Mouse (Mus musculus): Measurements from ENCODE around the gene Adam15. TPM values are rescaled to one million over a fixed set of nuclear protein-coding genes. Genes with fewer than 3 reads are reported as not detected.

The Adam15 gene
- polyA plus RNA-seq, 1 experiment from 2014 or later, result 33.9 TPM

DNA sequence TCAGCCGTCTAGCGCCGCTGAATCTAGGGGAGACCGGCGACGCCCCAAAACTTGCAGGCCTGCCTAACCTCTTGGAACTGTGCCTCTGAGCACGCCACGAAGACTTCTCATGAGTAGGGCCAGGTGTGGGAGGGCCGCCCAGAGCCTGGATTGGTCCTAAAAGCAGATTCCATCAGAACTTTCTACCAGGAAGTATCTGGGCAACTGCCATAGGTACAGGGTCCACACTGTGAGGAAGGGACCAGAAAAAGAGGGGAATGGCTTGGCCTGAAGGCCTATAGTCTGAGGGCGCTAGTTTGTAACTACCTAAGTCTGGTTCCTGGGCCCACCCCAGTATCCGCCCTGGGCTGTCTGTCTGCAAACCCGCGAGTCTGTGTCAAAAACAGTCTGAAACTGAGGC lies 18.2 kb downstream of the Adam15 start:
- Histone ChIP-seq H3K36me3 (ENCODE audit: control insufficient read depth, insufficient read depth) (peaks cover 23% of the 10 kb centered on the region), H3K27me3 (replicated peaks; ENCODE audit: control insufficient read depth, insufficient read depth, low read length) (no peaks in the 10 kb centered on the region), H3K4me1 (replicated peaks; ENCODE audit: control insufficient read depth, insufficient read depth, low read length) (no peaks in the 10 kb centered on the region), H3K27ac (ENCODE audit: low read depth, low read length) (no peak overlapping the region), H3K4me2 (replicated peaks; ENCODE audit: low read depth) (no peak overlapping the region), H3K4me3 (ENCODE audit: low read depth, low read length) (no peak overlapping the region), H3K9me3 (ENCODE audit: control insufficient read depth) (no peaks in the 10 kb centered on the region), H3K9ac (ENCODE audit: low read depth, low read length) (no peak overlapping the region)
- ATAC-seq, result peak; percentile 69
- no peak for TF ChIP-seq CTCF (IDR thresholded peaks at IDR 0.05; ENCODE audit: low read depth)
- 54% methylated on average over 13 of the region's 13 CpGs for WGBS

DNA sequence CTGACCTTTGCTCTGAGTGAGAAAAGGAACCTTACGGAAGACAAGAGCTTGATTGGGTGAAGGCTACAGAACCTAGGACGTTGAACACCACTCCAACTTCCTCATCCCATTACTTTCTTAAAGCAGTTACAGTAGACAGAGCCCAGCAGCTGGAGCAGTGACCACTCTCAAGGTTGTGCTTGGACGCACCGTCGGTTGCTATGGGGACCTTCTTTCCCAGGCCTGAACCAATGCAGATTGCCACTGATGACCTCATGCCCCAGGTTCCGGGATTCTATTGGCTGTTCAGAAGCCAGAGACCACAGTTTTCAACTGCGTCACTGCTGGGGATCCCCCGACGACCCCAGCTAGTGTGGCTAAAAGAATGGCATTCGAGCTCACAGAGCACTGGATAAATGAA lies 18.8 kb downstream of the Adam15 start:
- no peak for ATAC-seq
- TF ChIP-seq CTCF (IDR thresholded peaks at IDR 0.05; ENCODE audit: low read depth), result no peak
- Histone ChIP-seq H3K36me3 (ENCODE audit: control insufficient read depth, insufficient read depth) (peaks cover 23% of the 10 kb centered on the region), H3K4me1 (replicated peaks; ENCODE audit: control insufficient read depth, insufficient read depth, low read length) (no peaks in the 10 kb centered on the region), H3K4me3 (ENCODE audit: low read depth, low read length) (no peak overlapping the region), H3K27me3 (replicated peaks; ENCODE audit: control insufficient read depth, insufficient read depth, low read length) (no peaks in the 10 kb centered on the region), H3K9me3 (ENCODE audit: control insufficient read depth) (no peaks in the 10 kb centered on the region), H3K4me2 (replicated peaks; ENCODE audit: low read depth) (no peak overlapping the region), H3K9ac (ENCODE audit: low read depth, low read length) (no peak overlapping the region), H3K27ac (ENCODE audit: low read depth, low read length) (no peak overlapping the region)
- WGBS, result 29% methylated on average over 10 of the region's 10 CpGs

DNA sequence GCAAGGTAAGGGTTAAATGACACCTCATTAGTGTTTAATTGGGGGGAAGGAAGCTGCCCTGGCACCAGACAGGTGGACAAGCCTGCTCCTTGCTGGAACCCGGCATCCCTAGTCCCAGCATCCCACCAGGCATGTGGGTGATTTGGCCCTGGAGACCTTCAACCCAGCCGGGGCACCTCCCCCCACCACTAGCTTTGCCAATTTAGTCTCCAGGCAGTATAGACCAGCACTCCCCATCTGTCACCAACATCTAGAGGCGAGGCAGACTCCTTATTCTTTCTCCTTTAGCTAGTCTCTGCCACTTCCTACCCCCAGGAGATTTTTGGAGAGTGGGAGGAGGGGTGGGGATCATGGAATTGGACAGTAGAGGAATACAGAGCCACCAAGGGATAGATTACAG lies 19.4 kb downstream of the Adam15 start:
- H3K36me3 ChIP-seq (ENCODE audit: control insufficient read depth, insufficient read depth), result peaks cover 23% of the 10 kb centered on the region
- no peak for ATAC-seq
- no peak overlapping the region for H3K9ac ChIP-seq (ENCODE audit: low read depth, low read length)
- no peak overlapping the region for H3K4me2 ChIP-seq (replicated peaks; ENCODE audit: low read depth)
- H3K9me3 ChIP-seq (ENCODE audit: control insufficient read depth), result no peaks in the 10 kb centered on the region
- H3K27ac ChIP-seq (ENCODE audit: low read depth, low read length), result no peak overlapping the region
- H3K4me1 ChIP-seq (replicated peaks; ENCODE audit: control insufficient read depth, insufficient read depth, low read length), result no peaks in the 10 kb centered on the region
- TF ChIP-seq CTCF (IDR thresholded peaks at IDR 0.05; ENCODE audit: low read depth), result no peak
- no peak overlapping the region for H3K4me3 ChIP-seq (ENCODE audit: low read depth, low read length)
- WGBS, result 71% methylated on average over 3 of the region's 3 CpGs
- H3K27me3 ChIP-seq (replicated peaks; ENCODE audit: control insufficient read depth, insufficient read depth, low read length), result no peaks in the 10 kb centered on the region

DNA sequence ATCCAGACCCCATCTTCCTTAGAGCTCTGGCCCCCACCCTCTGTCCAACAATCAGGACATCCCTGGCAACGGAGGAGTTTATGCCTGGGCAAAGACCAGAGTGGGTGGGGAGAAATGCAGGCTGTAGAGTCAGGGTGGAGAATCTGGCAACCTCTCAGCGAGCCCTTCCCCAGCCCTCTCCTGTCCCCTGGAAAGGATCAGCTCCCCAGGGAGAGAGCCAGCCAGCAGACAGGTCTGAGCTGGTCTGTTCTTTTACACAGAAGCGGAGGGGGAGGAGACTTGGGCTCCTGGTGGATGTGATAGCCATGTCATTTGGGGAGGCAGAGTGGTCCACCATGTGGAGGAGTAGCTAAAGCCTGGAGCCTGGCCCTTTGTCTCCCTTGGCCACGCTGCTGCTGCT lies 21.2 kb downstream of the Adam15 start:
- 14% methylated on average over 4 of the region's 4 CpGs for WGBS
- H3K9ac ChIP-seq (ENCODE audit: low read depth, low read length), result no peak overlapping the region
- peaks cover 5% of the 10 kb centered on the region for H3K36me3 ChIP-seq (ENCODE audit: control insufficient read depth, insufficient read depth)
- no peak for TF ChIP-seq CTCF (IDR thresholded peaks at IDR 0.05; ENCODE audit: low read depth)
- no peak overlapping the region for H3K4me3 ChIP-seq (ENCODE audit: low read depth, low read length)
- no peak overlapping the region for H3K27ac ChIP-seq (ENCODE audit: low read depth, low read length)
- H3K4me1 ChIP-seq (replicated peaks; ENCODE audit: control insufficient read depth, insufficient read depth, low read length), result no peaks in the 10 kb centered on the region
- no peak overlapping the region for H3K4me2 ChIP-seq (replicated peaks; ENCODE audit: low read depth)
- H3K9me3 ChIP-seq (ENCODE audit: control insufficient read depth), result no peaks in the 10 kb centered on the region
- no peak for ATAC-seq
- H3K27me3 ChIP-seq (replicated peaks; ENCODE audit: control insufficient read depth, insufficient read depth, low read length), result no peaks in the 10 kb centered on the region

DNA sequence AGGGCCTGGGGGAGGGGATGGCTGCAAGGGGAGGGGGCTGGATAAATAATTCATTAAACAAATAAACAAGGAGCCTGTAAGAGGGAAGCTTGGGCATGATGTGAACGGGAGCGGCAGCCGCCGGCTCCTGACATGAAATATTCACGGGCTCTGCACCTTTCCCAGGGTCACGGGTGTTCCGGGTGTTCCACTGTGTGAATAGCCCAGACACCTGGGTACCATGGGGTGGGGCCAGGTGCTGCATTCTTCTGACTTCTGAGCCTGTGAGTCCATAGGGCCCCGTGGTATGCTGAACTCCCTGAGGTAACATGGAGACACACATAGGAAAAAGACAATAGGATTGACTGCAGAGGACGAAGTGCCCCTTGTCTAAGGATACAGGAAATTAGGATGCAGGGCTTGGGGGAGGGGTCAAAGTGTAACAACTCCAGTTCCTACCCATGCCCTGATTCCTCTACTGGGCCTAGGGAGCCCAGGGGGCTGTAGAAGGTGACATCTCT lies 22.4 kb downstream of the Adam15 start:
- 31% methylated on average over 9 of the region's 9 CpGs for WGBS
- no peak for ATAC-seq
- Histone ChIP-seq H3K4me2 (replicated peaks; ENCODE audit: low read depth) (no peak overlapping the region), H3K4me3 (ENCODE audit: low read depth, low read length) (no peak overlapping the region), H3K4me1 (replicated peaks; ENCODE audit: control insufficient read depth, insufficient read depth, low read length) (no peaks in the 10 kb centered on the region), H3K9ac (ENCODE audit: low read depth, low read length) (no peak overlapping the region), H3K9me3 (ENCODE audit: control insufficient read depth) (no peaks in the 10 kb centered on the region), H3K27ac (ENCODE audit: low read depth, low read length) (no peak overlapping the region), H3K36me3 (ENCODE audit: control insufficient read depth, insufficient read depth) (no peaks in the 10 kb centered on the region), H3K27me3 (replicated peaks; ENCODE audit: control insufficient read depth, insufficient read depth, low read length) (no peaks in the 10 kb centered on the region; the same call in 1 of the 2 replicates)
- TF ChIP-seq CTCF (IDR thresholded peaks at IDR 0.05; ENCODE audit: low read depth), result no peak

DNA sequence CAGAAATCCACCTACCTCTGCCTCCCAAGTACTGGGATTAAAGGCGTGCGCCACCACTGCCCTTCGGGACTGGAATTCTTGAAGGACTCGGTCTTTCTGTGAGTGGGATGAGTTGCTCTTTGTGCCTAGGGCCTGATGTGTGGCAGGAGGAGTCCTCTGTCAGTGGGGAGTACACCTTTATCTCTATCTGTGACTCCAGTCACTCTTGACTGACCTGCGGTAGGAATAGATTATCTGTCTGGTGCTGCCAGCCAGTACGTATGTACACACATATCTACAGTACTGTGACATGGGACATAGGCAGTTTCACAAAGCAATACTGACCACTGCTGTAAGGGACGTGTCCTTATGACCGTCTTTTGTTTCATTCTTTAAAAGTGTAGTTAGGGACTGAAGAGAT lies 23.9 kb downstream of the Adam15 start:
- peaks cover 12% of the 10 kb centered on the region for H3K27me3 ChIP-seq (replicated peaks; ENCODE audit: control insufficient read depth, insufficient read depth, low read length)
- H3K4me2 ChIP-seq (replicated peaks; ENCODE audit: low read depth), result no peak overlapping the region
- no peak overlapping the region for H3K4me3 ChIP-seq (ENCODE audit: low read depth, low read length)
- no peaks in the 10 kb centered on the region for H3K9me3 ChIP-seq (ENCODE audit: control insufficient read depth)
- H3K27ac ChIP-seq (ENCODE audit: low read depth, low read length), result no peak overlapping the region
- 93% methylated on average over 8 of the region's 8 CpGs for WGBS
- TF ChIP-seq CTCF (IDR thresholded peaks at IDR 0.05; ENCODE audit: low read depth), result no peak
- peaks cover 1% of the 10 kb centered on the region; the same call in 1 of the 2 replicates for H3K4me1 ChIP-seq (replicated peaks; ENCODE audit: control insufficient read depth, insufficient read depth, low read length)
- no peak overlapping the region for H3K9ac ChIP-seq (ENCODE audit: low read depth, low read length)
- no peak for ATAC-seq
- no peaks in the 10 kb centered on the region for H3K36me3 ChIP-seq (ENCODE audit: control insufficient read depth, insufficient read depth)
